Mouse (Mus musculus): ENCODE measurements around the gene Olfr59. TPM values are rescaled to one million over a fixed set of nuclear protein-coding genes. Genes with fewer than 3 reads are reported as not detected.

The Olfr59 gene
- polyA plus RNA-seq (2017; shearing (Covaris generic)), result 0.30 TPM

GRCm38 (mm10) chr11:74283436-74283835, at the start of gene Olfr59:
Gene Olfr59, plus strand, starts transcription at chr11:74283736.

GRCm38 (mm10) chr11:74259508-74259907, 24.0 kb upstream of the Olfr59 start, which contains the start of gene Olfr406:
Gene Olfr406, plus strand, starts transcription at chr11:74259808.

GRCm38 (mm10) chr11:74337931-74338330, 54.4 kb downstream of the Olfr59 start, which contains the start of gene Olfr410:
Gene Olfr410, minus strand, starts transcription at chr11:74338031.

Other genes with a start within 250 kb of the Olfr59 start
- not detected for gene Olfr139, start 227.2 kb upstream of the Olfr59 start, polyA plus RNA-seq (2017; shearing (Covaris generic))
- not detected for gene Olfr399, start 227.1 kb upstream of the Olfr59 start, polyA plus RNA-seq (2017; shearing (Covaris generic))
- not detected for gene Zfp616, start 213.8 kb upstream of the Olfr59 start, polyA plus RNA-seq (2017; shearing (Covaris generic))
- gene Olfr401, start 170.0 kb upstream of the Olfr59 start, polyA plus RNA-seq (2017; shearing (Covaris generic)), result not detected
- gene Olfr402, start 130.2 kb upstream of the Olfr59 start, polyA plus RNA-seq (2017; shearing (Covaris generic)), result not detected
- gene Olfr403, start 97.5 kb upstream of the Olfr59 start, polyA plus RNA-seq (2017; shearing (Covaris generic)), result not detected
- 0.51 TPM for gene Olfr43, start 72.4 kb upstream of the Olfr59 start, polyA plus RNA-seq (2017; shearing (Covaris generic))
- gene Olfr406, start 23.9 kb upstream of the Olfr59 start, polyA plus RNA-seq (2017; shearing (Covaris generic)), result not detected
- 0.07 TPM for gene Olfr410, start 54.3 kb downstream of the Olfr59 start, polyA plus RNA-seq (2017; shearing (Covaris generic))
- gene Olfr411, start 68.9 kb downstream of the Olfr59 start, polyA plus RNA-seq (2017; shearing (Covaris generic)), result 0.32 TPM
- not detected for gene Olfr412, start 78.3 kb downstream of the Olfr59 start, polyA plus RNA-seq (2017; shearing (Covaris generic))